Mouse (Mus musculus): ENCODE results near the gene Magea6. TPM values are rescaled to one million over a fixed set of nuclear protein-coding genes. Genes with fewer than 3 reads are reported as not detected.
"Not testable (repeated sequence)": the region's sequence is repeated elsewhere in the genome, so short reads cannot be mapped to it uniquely, and the experiment has no call there.

Gene Magea6
- polyA plus RNA-seq (2016; fragmentation: Nextera tagmentation; extraction: Ambion mirVana) = not detected in 2 replicates

DNA sequence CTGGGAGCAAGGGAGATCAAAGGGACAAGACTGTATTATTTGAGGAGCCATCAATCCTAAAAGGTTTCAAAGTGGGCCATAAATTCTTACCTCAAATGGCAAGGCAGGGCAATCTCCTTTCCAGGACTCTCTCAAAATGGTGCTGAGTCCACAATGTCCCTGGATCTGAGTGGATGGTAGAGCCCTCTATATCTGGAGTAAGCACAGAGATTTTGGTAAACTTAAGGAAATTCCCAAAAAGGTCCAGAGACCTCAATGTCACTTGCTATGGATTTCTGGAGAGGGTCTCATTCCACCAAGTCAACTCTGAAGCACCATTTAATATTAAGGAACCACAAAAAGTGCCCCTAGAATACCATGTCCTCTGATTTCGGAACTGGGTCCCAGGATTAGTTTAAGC is at the start of gene Magea6:
Gene Magea6 (minus strand): TSS at position 101 of the 400 bp plus-strand sequence.
- WGBS = 50% methylated on average over 1 of the region's 1 CpGs
- H3K36me3 ChIP-seq (replicated peaks); H3K27ac ChIP-seq; H3K27me3 ChIP-seq; ATAC-seq (ENCODE audit: low FRiP score); H3K9me3 ChIP-seq; H3K9ac ChIP-seq; H3K4me1 ChIP-seq; H3K4me3 ChIP-seq (replicated peaks); H3K4me2 ChIP-seq: not testable (repeated sequence)

DNA sequence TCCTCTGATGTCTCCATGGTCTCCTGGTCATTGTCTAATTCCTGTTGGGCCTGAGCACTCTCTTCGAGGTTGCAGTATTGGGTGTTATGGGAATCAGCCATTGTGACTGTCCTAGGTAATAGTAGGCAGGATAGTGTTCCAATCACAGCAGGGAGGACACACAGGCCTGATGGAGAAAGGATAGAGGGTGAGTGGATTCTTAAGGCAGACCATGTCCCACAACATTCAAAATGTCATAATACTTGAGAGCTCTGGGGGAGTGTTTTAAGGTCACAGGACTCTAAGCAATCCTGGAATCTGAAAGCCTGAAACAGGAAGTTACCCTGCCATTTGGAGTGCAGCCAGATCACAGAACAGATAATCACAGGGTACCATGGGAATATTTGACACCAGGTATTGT is 13.6 kb upstream of the Magea6 start, which contains the start of gene Magea3:
Gene Magea3 (minus strand): TSS at position 101 of the 400 bp plus-strand sequence.
- H3K27me3 ChIP-seq; H3K27ac ChIP-seq; H3K4me2 ChIP-seq; H3K9ac ChIP-seq; ATAC-seq (ENCODE audit: low FRiP score); H3K36me3 ChIP-seq (replicated peaks); H3K4me1 ChIP-seq; H3K4me3 ChIP-seq (replicated peaks); H3K9me3 ChIP-seq: not testable (repeated sequence)
- WGBS = 65% methylated on average over 1 of the region's 1 CpGs

DNA sequence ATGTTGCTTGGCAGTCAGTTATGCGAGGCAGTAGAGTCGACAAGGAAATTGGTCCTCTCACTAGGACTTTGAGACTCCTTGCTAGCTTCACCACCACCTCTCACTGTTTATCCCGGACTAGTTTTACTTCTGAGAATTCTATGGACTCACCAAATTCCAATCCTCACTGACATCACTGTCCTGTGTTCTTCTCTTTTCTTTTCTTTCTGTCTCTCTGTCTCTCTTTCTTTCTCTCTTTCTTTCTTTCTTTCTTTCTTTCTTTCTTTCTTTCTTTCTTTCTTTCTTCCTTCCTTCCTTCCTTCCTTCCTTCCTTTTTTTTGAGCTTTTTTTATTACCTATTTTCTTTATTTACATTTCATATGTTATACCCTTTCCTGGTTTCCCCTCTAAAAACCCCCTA is 45.6 kb downstream of the Magea6 start, which contains the start of gene Cldn34b1:
Gene Cldn34b1 (minus strand): TSS at position 101 of the 400 bp plus-strand sequence.
- H3K27ac ChIP-seq; H3K4me2 ChIP-seq; H3K36me3 ChIP-seq (replicated peaks); H3K4me1 ChIP-seq; H3K27me3 ChIP-seq; H3K4me3 ChIP-seq (replicated peaks); ATAC-seq (ENCODE audit: low FRiP score); H3K9me3 ChIP-seq; H3K9ac ChIP-seq: not testable (repeated sequence)
- WGBS = 87% methylated on average over 3 of the region's 3 CpGs

Other genes starting within 250 kb of the Magea6 start
- gene Cldn34b1, start 45.7 kb downstream of the Magea6 start, polyA plus RNA-seq (2016; fragmentation: Nextera tagmentation; extraction: Ambion mirVana) = not detected in 2 replicates
- not detected in 2 replicates for gene Magea3, start 13.5 kb upstream of the Magea6 start, polyA plus RNA-seq (2016; fragmentation: Nextera tagmentation; extraction: Ambion mirVana)
- gene Magea8, start 59.9 kb upstream of the Magea6 start, polyA plus RNA-seq (2016; fragmentation: Nextera tagmentation; extraction: Ambion mirVana) = not detected in 2 replicates
- gene Magea5, start 127.2 kb upstream of the Magea6 start, polyA plus RNA-seq (2016; fragmentation: Nextera tagmentation; extraction: Ambion mirVana) = not detected in 2 replicates
- gene Magea1, start 153.8 kb upstream of the Magea6 start, polyA plus RNA-seq (2016; fragmentation: Nextera tagmentation; extraction: Ambion mirVana) = not detected in 2 replicates
- not detected in 2 replicates for gene Magea2, start 157.7 kb upstream of the Magea6 start, polyA plus RNA-seq (2016; fragmentation: Nextera tagmentation; extraction: Ambion mirVana)
- not detected in 2 replicates for gene Cldn34b2, start 192.4 kb upstream of the Magea6 start, polyA plus RNA-seq (2016; fragmentation: Nextera tagmentation; extraction: Ambion mirVana)